Mouse (Mus musculus): ENCODE measurements at regions not wholly inside any gene's neighbourhood (a gene's known extent, or its start where the extent isn't known, plus 50 kb on each side); places are given as distances from the start of the nearest gene placed in this dataset.

DNA sequence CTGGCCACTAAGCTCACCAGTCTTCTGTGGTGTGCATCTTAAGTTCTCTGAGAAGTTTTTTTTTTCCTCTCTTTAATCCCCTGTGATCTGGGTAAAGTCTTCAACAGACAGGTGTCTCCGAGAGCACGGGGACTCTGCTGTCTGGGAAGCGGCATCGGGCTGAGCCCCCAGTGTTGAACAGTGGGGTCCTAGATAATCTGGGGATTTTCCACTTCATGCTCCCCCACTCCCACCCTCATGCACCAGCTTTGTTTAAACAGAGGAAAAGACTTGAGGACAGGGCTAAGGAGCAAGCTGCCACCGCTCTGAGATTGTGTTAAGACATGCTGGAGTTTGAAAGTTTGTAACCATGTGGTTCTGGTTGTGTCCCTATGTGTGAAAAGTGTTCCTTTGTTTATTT, 538.4 kb downstream of the Ccdc171 start:
- no peak for TF ChIP-seq GABPA (IDR thresholded peaks at IDR 0.05; ENCODE audit: insufficient replicate concordance, low read depth, low read length)
- no peak for TF ChIP-seq POLR2A (IDR thresholded peaks at IDR 0.05; ENCODE audit: low read depth, low read length)
- TF ChIP-seq MAX (IDR thresholded peaks at IDR 0.05; ENCODE audit: low read length) = no peak
- TF ChIP-seq RAD21 (IDR thresholded peaks at IDR 0.05; ENCODE audit: low read depth, low read length) = no peak
- no peak for TF ChIP-seq MEF2A (IDR thresholded peaks at IDR 0.05; ENCODE audit: borderline replicate concordance, low read depth, low read length)
- TF ChIP-seq CHD2 (IDR thresholded peaks at IDR 0.05; ENCODE audit: low read length) = no peak
- no peak for TF ChIP-seq ETS1 (conservative IDR thresholded peaks at IDR 0.05; ENCODE audit: low read depth, low read length)
- TF ChIP-seq E2F4 (IDR thresholded peaks at IDR 0.05; ENCODE audit: insufficient replicate concordance, low read depth, low read length) = no peak
- TF ChIP-seq SMC3 (IDR thresholded peaks at IDR 0.05; ENCODE audit: low read depth, low read length) = no peak
- in situ Hi-C loops (cut with MboI; ENCODE audit: low pct_ligation_motif_present, low pct_unique_long_range_greater_than_20kb, low sequenced_read_pairs) = no loop called here
- H3K4me3 ChIP-seq (replicated peaks in 1 of 3; ENCODE audit: low read depth in 2 of 3, low read length in 2 of 3, poor library complexity in 1 of 3) = no peak overlapping the region
- DNase-seq (ENCODE audit: extremely low read depth) = no peak
- no peaks in the 10 kb centered on the region for H3K79me2 ChIP-seq (replicated peaks; ENCODE audit: control insufficient read depth, extremely low read depth, insufficient read depth, poor library complexity, severe bottlenecking)
- no peaks in the 10 kb centered on the region for H3K4me1 ChIP-seq (ENCODE audit: control insufficient read depth in 1 of 2, insufficient read depth in 2 of 2)
- H3K4me2 ChIP-seq (ENCODE audit: insufficient read depth, low read depth, poor library complexity, severe bottlenecking) = no peak overlapping the region
- no peak overlapping the region for H3K9ac ChIP-seq (ENCODE audit: insufficient read depth, low read depth)
- dilution Hi-C loops (cut with MboI; ENCODE audit: extremely low pct_ligation_motif_present, extremely low pct_unique_long_range_greater_than_20kb, low sequenced_read_pairs) = no loop called here
- no peaks in the 10 kb centered on the region for H3K27me3 ChIP-seq (replicated peaks)
- H3K9me3 ChIP-seq (replicated peaks; ENCODE audit: low read length) = peaks cover 75% of the 10 kb centered on the region
- no peaks in the 10 kb centered on the region for H3K36me3 ChIP-seq (replicated peaks in 1 of 2; ENCODE audit: control insufficient read depth in 1 of 2, insufficient read depth in 1 of 2, low read length in 1 of 2)
- H3K27ac ChIP-seq (ENCODE audit: insufficient read depth, low read depth) = no peak overlapping the region

DNA sequence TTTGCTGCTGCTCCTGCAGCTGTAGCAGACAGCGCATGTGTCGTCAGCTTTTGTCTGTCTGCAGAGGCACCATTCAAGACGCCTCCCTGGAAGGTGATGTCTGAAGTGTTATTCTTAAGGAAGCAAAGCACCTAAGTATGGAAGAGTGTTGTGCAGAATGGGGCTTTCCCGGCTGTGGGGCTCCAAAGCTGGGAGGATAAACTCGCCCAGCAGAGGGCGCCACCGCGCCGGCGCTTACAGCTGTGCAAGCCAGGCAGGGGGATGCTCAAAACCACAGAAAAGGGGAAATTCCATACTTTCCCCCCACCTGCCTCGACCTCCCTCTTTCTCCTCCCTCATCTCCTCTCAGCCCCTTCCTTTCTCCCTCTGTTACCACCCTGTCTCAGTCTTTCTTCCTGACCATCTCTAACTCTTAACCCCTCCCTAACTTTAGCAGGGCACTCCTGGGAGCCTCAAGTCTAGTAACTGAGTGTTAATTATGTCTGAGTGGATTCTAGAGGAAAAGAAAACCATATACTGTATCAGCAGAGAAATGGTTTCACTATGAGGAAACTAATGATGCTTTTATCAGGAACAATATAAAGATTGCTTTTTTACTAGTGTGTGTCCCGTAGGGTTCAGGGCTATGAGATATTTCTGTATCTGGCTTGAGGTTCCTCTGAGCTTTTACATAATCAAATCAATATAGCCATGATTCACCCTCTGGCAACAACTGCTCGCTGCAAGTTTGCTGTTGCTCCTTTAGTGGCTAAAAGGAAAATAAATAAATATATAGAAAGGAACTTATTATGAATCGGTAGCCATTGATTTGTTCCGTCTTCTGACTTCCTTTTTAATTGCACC, 539.5 kb downstream of the Ccdc171 start:
- Histone ChIP-seq H3K9ac (ENCODE audit: insufficient read depth, low read depth) (no peak overlapping the region), H3K27ac (ENCODE audit: insufficient read depth, low read depth) (no peak overlapping the region), H3K9me3 (replicated peaks; ENCODE audit: low read length) (peaks cover 77% of the 10 kb centered on the region), H3K4me2 (ENCODE audit: insufficient read depth, low read depth, poor library complexity, severe bottlenecking) (no peak overlapping the region), H3K79me2 (replicated peaks; ENCODE audit: control insufficient read depth, extremely low read depth, insufficient read depth, poor library complexity, severe bottlenecking) (no peaks in the 10 kb centered on the region), H3K4me3 (replicated peaks in 1 of 3; ENCODE audit: low read depth in 2 of 3, low read length in 2 of 3, poor library complexity in 1 of 3) (no peak overlapping the region), H3K36me3 (replicated peaks in 1 of 2; ENCODE audit: control insufficient read depth in 1 of 2, insufficient read depth in 1 of 2, low read length in 1 of 2) (no peaks in the 10 kb centered on the region), H3K27me3 (replicated peaks) (no peaks in the 10 kb centered on the region), H3K4me1 (ENCODE audit: control insufficient read depth in 1 of 2, insufficient read depth in 2 of 2) (no peaks in the 10 kb centered on the region)
- dilution Hi-C loops (cut with MboI; ENCODE audit: extremely low pct_ligation_motif_present, extremely low pct_unique_long_range_greater_than_20kb, low sequenced_read_pairs) (no loop called here), in situ Hi-C loops (cut with MboI; ENCODE audit: low pct_ligation_motif_present, low pct_unique_long_range_greater_than_20kb, low sequenced_read_pairs) (no loop called here)
- TF ChIP-seq POLR2A (IDR thresholded peaks at IDR 0.05; ENCODE audit: low read depth, low read length) (no peak), ZKSCAN1 (IDR thresholded peaks at IDR 0.05; ENCODE audit: borderline replicate concordance, low read depth, low read length) (no peak), RAD21 (IDR thresholded peaks at IDR 0.05; ENCODE audit: low read depth, low read length) (no peak), MXI1 (IDR thresholded peaks at IDR 0.05; ENCODE audit: low read depth, low read length) (no peak), SIN3A (IDR thresholded peaks at IDR 0.05; ENCODE audit: low read length) (no peak), NRF1 (IDR thresholded peaks at IDR 0.05; ENCODE audit: low read depth, low read length) (no peak), SMC3 (IDR thresholded peaks at IDR 0.05; ENCODE audit: low read depth, low read length) (no peak), KAT2A (IDR thresholded peaks at IDR 0.05; ENCODE audit: insufficient replicate concordance, low read length) (no peak)
- no peak for DNase-seq (ENCODE audit: extremely low read depth)
